Mouse (Mus musculus) kidney, postnatal 14 days (tissue): ENCODE measurements at regions not wholly inside any gene's neighbourhood (a gene's known extent, or its start where the extent isn't known, plus 50 kb on each side); places are given as distances from the start of the nearest gene placed in this dataset.

Source experiments
- DNase-seq: peaks from one replicate; pipeline ENCODE4 v3.0.0; 2022; ENCODE audit warnings: mixed read lengths

- DNase-seq: no peak
Measured at GRCm38 (mm10) chr11:63769738-63770137, 152.4 kb downstream of the Hs3st3b1 start.

- DNase-seq: no peak
Measured at GRCm38 (mm10) chr11:63775382-63775781, 146.7 kb downstream of the Hs3st3b1 start.

- no peak for DNase-seq
Measured at GRCm38 (mm10) chr11:63779371-63779770, 142.7 kb downstream of the Hs3st3b1 start.

DNA sequence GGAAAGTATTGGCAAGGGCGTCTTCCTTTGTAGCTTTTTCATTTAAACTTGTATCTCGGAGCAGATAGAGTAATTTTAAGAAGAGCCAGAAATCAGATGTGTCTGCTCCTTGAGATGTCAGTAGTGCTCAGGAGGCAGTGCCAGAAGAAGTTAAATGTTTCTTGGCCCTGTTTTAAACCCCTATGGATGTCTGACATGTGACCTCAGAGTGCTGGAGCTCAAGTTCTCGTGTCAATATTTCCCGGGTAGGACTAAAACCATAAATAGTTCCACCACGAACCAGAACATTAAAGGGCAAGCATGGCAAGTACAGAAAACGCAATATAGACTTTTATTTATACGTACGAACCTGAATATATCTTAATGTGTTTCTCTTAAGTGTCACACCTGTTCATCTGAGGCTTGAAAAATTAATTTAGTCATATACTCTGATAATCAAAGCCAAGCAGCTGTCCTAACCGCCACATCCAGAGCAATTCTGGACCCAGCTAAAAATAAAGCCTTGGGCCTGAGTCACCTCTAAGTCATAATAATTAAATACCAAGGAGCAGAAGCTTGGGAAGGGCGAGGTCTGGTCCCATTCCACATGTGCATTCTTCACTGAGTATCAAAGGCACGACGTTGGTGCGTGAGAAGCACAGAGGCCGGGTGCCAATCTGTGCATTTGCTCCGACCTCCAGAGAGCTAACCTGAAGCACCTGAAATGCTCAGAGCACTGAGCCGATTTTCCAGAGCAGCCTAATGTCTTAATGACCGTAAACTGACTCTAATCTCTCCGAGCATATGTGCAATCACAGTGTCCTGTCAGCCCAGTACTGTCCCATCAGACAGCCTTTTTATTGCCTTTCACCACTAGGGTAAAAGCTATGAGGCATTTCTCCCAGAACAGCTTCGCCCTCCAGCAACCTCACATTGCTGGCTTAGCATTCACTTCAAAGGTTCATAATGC is 139.8 kb downstream of the Hs3st3b1 start:
- no peak for DNase-seq

- peak; percentile 10 for DNase-seq
Measured at GRCm38 (mm10) chr11:63785281-63785886, 136.7 kb downstream of the Hs3st3b1 start.

DNA sequence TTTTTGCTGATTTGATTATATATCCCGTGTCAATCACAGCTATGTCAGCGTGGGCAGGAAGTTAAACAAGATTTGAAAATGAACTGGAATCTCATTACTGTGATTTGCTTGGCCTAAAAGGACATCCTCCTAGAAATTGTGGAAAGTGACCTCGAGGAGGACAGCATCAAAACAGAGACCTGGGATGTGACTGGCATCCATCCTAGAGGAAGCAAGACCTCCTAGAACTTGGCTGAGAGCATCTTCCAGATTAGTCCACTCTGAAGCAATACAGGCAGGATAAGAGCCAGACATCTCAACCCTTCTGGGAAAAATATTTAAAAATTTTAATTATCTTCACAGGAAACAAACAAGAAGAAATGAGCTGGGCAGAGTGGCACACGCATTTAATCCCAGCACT is 136.1 kb downstream of the Hs3st3b1 start:
- no peak for DNase-seq

DNA sequence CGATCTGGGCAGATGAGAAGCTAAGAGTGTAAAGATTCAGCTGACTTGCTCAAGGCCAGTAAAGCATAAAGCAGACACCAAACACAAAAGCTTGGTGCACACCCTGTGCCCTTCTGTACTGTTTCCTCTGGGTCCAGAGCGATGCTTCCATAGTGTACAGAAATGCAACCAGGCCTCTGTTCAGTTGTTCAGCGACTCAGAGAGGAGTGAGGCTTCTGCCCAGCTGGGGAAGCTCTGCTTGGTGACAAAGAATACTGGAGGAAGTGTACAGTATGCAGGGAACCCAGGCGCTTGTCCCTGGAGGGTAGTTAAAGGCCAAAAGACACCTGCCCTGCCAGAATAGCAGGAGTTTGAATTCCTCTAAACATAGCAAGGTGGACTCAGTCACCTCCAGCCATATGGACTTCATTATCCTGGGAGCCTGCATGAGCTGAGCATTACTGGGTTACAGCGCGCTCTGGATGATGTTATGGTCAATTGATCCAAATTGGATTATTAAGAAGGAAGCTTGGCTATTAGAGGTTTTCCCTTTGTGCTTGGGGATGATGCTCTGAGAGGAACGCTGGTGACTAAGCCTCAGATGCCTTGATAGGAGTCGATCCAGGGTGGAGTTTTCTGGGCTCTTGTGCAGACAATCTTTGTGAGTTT is 132.5 kb downstream of the Hs3st3b1 start:
- no peak for DNase-seq

DNA sequence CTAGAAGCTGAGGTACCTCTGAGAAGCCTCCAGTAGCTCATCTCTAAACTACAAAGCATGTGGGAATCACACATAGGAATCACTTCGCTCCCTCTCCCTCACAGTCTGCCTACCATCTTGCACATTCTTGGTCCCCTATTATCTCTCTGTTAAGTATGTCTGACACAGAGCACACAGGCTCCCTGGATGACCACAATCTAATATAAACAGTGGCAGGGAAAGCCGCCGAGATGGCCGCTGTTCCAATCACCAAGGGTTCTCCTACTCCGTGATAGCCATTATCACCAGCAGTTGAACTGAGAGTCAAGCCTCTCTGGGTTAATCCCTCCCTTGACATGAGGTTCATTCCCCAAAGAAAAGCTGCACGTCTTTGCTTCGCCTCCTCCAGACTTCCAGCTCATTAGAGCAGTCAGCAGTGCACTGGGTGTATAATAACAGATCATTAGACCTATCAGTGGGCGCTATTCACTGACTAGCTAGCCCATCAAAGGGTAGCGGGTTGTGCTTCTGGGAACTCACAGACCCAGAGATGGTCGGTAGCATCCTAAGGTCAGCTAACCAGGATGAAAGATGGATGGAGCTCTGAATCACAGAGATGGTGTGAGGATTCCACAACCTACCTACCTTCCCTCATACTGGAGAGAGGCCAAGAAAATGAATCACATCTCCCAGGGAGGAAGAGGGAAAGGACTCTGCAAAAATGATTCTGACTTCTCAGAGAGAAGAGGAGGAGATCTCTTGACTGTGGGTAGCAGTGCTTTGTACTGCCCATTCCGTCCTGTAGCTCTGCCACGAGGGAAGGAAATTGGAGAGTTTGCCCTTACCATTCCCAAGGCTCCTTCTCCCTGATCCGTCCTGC is 130.9 kb downstream of the Hs3st3b1 start:
- no peak for DNase-seq

- no peak for DNase-seq
Measured at GRCm38 (mm10) chr11:63793732-63794503, 128.2 kb downstream of the Hs3st3b1 start.

DNA sequence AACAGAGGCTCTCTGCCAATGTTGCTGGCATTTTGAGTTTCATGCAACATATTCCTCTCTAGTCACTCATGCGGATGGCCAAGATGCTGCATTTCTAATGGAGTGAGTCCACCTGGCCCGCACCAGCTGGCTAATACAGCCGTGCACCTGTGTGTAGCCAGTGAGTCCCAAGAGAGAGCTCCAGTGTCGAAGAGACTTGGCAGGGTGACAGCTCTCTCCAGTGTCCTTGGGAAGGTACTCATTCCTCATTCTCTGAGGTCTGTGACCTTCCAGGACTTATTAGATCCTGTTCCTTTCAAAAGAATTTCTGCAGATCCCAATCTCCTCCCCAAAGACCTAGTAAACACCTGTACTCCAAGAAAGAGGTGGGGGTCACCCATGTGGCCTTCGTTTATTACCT is 109.9 kb downstream of the Hs3st3b1 start:
- no peak for DNase-seq

GRCm38 (mm10) chr11:63822847-63823246 is 99.2 kb downstream of the Hs3st3b1 start:
- DNase-seq: no peak

DNA sequence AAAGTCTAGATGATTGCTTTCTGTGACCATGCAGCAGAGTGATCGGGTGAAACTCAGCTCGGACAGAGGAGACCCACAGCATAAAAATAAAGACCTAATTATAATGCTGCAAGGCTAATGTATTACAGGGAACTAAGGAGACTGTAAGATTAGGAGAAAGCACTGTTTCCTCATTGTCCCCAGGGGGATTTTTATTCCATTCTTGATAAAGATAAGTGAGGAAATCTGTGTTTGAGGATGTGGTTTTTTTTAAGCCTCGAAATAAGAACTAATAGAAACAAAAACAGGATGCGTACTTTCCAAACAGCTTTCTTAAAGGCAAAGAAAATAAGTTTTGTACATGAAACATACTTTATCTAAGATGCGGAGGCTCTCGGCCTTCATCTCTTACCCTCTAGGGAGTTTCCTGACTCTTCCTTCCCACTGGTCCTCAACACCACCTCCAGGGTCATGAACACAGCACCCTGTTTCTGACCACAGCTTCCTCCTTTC is 94.8 kb downstream of the Hs3st3b1 start:
- DNase-seq: no peak

DNA sequence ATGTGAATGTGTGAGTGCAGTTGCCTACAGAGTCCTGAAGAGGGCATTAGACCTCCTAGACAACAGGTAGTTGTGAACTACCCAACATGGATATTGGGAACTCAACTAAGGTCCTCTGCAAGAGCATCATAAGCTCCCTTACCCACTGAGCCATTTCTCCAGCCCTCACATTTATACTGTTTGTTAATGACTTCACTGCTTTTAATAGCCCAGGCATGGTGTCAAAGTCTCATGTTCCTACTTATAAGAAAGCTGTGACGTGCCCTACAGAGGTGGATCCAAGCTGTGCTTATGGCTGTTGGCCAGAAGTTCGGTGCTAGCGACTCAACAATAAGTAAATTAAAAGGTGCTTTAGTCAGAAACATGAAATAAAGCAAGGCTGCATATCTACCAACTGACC is 88.6 kb downstream of the Hs3st3b1 start:
- no peak for DNase-seq

- DNase-seq: no peak
Measured at GRCm38 (mm10) chr11:63834140-63834539, 88.0 kb downstream of the Hs3st3b1 start.

DNA sequence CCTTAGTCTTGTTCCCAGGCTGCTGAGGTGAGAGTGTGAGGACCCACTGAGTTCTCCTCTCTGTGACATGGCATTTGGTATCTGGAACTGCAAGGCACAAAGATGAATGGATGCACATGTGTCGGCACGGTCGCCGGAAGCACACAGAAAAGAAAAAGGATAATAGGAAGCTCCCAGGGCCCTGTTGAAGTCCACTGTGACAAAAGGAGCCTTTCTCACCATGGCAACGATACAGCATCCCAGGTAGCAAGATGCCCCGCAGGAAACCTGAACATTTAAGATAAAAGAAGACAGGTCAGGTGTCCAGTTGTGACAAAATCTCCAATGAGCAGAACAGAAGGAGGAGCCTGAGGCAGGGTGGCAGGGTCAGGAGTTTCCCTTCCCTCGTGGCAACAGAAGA is 87.5 kb downstream of the Hs3st3b1 start:
- DNase-seq: no peak
